Mouse (Mus musculus): Measurements from ENCODE around the gene Myh10.

Gene Myh10

DNA sequence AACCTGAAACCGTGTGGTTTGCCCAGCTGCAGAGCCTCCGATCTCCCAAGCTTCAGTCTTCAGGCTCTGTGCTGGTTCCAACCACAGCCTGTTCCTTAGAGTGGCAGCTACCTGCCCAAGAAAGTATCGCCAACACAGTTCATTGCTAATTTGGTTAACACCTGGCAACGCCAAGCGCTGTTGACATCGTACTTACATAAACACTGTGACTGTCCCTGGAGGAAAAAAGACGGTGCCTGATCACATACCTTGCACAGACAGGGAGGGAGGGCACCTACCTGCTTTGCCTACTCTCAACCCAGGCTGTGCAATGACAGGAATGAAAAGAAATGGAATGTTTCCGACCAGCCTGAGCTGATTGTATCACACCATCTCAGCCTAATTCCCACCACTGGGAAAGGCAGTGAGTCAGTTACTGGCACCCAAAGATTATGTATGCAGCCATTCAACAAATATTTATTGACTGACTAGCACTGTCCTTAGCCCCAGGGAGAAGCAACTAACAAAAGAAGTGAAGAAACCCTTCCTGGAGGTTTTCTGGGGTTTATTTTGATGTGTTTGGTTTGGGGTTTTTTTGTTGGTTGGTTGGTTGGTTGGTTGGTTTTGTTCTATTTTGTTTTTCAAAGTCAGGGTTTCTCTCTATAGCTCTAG, 168.7 kb downstream of the Myh10 start:
- no peak for DNase-seq (ENCODE audit: low spot score)

DNA sequence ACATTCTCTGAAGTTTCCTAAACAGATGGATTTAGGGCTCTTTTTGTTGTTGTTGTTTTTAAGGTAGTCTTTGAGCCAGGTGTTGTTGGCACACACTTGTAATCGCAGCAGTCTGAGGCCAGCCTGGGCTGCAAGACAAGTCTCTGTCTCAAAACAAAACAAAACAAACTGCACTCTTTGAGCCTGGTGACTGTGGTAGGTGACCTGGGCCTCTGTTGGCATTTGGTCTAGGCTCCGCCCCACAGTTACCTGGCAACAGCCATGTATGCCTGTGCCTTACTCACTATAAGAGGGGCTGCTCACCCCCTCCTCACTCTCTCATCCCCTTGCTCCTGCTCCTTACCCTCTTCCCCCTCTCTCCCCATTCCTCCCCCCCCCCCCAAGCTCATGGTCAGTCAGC, 170.9 kb downstream of the Myh10 start:
- DNase-seq (ENCODE audit: low spot score): no peak

DNA sequence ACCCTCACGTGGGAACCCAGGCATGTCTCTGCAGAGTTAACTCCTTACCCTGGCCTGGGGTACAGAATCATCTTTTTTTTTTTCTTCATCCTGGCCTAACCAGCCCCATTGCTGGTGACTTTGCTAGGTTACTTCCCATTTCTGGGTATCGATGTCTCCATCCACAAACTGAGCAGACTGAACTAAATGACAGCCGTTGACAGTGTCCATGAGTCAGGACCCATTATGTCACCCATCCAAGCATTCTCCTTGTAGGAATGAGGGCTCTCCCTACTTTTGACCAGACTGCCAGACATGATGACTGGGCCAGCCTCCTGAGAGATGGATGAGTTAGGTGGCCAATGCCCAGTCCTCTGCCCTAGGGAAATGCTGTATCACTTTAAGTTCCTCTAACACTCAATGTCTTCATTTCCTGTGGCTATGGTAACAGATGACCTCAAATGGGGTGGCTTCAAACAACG, 172.3 kb downstream of the Myh10 start:
- DNase-seq (ENCODE audit: low spot score): no peak

DNA sequence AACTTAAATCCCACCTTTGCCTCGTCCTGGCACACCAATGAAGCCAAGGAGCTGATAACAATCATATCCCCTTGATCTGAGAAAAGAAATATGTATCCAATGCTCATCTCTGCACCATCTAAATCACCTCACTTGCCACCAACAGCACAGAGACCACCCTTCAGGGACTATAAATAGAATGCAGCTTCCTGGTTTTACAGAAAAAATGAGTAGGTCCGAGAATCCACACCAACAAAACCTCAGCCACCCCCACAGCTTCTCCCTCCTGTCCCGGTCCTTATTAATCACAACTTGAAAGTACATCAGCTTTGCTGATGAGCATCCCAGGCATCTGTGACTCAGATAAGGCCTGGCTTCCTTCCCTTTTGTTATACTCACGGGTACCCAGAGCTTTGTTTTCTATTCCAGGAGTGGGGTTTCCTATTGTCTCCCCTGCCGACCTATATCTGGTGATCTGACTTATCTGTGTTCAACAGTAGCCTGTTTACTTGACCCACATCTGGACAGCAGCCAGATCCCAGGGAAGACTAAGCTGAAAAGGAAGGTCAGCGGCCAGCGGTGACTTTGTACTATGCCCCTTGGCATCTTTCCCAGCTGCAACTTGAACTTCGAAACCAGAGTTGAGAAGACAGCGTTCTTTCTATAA, 173.3 kb downstream of the Myh10 start:
- DNase-seq (ENCODE audit: low spot score): no peak
